Mouse (Mus musculus) erythroblast, adult 5-6 weeks (primary cell): ENCODE measurements around the gene Snx10. TPM values are rescaled to one million over a fixed set of nuclear protein-coding genes. Genes with fewer than 3 reads are reported as not detected.

Experiments
- ATAC-seq: replicated peaks from 2 replicates; pipeline ENCODE4 v1.8.0; 2016; ENCODE audit warnings: moderate number of reproducible peaks, mild to moderate bottlenecking, moderate TSS enrichment, inconsistent platforms; ENCODE audit not compliant: poor library complexity, low FRiP score, severe bottlenecking
- total RNA-seq, 2 experiments: library from RNA; stranded (forward) in 1 of 2; stranded (reverse) in 1 of 2; fragments of 150-400 nt in 1 of 2; fragments of 200-764, 138-1000 nt in 1 of 2; gene quantifications; 2 replicates each; pipeline versions ENCODE4 v1.2.3 to v1.2.4; 2015 to 2017; ENCODE audit warnings: low replicate concordance in 2 of 2

The Snx10 gene
- total RNA-seq, 2 experiments from 2014 or later: 15.3 to 21.7 TPM

DNA sequence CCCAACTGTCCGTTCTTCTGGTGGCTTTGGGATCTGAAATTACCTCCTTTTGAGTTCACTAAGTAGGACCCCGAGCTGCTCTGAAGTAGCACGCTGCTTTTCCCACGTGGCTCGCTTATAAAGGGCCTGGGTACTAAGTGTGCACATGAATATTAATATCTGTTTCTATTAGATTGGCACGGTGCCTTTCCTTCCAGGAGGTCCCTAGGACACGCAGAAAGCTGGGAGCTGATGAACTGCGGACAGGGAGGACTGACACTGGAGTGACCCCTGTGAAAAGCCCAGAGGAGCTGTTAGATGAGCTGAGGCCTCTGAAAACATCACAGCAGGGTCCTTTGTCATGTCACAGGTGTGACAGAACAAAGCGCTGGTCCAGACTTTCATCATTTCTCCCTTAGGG lies 57.7 kb downstream of the Snx10 start:
- no peak for ATAC-seq

DNA sequence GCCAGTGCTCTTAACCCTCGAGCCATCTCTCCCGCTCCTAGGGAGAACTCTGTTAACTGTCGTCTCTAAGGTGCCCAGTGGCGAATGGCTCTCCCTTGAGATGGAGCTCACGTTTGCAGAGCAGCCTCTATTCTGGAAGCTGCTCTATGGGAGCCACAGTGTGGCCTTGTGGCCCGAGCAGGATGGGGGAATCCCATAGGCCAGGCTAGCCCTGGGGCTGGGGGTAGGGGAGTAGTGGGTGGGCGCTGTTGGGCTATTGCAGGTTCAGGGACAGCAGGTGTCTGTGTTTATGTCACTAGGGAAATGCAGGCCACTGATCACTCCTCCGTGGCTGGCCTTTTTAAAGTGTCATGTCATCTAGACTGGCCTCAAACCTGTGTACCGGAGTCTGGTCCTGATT lies 58.4 kb downstream of the Snx10 start:
- no peak for ATAC-seq

DNA sequence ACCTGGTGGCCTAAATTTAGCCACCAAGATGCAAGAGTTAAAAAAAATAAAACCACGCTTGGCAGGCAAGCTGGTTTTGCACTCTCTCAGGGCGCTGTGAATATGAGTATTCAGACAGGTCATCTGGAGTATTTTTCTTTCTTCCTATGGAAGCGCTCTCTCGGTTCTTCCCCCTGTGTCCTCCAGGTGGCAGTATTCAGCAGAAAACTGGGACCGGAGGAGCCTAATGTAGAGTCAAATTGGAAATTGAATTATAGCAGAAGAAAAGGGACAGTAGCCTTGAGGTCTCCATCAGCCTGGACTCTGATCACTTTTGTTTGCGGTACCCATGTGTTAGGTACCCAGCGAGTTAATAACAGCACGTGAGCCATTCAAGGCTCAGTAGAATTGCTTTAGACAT lies 62.3 kb downstream of the Snx10 start:
- no peak; the same call in 1 of the 2 replicates for ATAC-seq

DNA sequence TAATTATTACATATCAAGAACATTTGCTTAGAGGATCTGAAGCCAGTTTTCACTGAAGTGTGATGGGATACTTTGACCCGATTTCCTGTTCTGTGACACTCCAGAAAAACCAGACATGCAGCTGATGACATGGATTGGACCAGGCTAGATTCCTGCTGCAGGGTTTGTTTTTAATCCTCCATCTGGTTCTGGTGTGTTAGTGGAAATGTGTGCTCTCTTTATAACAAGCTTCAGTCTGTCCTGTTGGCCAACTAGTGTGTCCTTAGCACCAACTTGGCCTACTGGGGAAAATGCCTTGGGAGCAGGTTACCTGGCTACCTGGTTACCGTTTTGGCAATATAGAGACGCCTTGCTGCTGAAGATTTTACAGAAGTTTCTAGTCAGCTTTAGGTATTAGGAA lies 63.6 kb downstream of the Snx10 start:
- no peak for ATAC-seq

DNA sequence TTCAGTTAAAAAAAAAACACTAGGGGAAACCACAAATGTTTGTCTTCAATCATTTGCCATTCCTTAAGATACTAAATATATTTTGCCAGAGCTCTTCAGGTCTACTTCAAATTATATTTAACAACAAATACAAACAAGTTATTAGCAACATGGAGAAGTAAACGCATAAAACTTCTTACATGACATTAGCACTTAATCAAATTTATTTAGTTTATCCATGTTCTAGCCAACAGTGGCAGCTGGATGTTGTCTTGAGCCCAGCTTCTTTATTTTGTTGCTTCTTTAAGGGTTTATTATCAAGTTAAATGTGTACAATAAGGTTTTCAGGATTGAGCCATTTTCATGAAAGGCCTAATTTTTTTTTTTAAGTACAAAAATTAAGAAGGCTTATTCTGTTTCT lies 67.6 kb downstream of the Snx10 start:
- ATAC-seq: no peak

DNA sequence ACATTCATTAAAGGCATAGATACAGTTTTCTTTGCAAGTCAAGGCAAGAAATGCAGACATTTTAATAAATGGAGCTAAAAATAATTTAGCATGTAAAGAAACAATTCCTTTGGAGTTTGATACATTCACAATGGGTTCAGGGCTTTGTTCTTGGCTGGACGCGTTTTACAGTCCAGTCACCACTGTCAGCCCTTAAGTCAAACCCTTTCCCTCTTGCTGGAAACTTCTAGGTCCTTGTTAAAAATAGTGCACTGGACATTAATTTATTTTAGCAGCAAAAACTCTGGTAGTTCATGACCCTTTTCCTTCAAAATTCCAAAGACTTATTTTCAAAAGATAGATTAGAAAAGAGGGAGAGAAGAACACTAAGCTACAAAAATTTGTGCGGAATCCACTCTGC lies 68.1 kb downstream of the Snx10 start:
- no peak for ATAC-seq

DNA sequence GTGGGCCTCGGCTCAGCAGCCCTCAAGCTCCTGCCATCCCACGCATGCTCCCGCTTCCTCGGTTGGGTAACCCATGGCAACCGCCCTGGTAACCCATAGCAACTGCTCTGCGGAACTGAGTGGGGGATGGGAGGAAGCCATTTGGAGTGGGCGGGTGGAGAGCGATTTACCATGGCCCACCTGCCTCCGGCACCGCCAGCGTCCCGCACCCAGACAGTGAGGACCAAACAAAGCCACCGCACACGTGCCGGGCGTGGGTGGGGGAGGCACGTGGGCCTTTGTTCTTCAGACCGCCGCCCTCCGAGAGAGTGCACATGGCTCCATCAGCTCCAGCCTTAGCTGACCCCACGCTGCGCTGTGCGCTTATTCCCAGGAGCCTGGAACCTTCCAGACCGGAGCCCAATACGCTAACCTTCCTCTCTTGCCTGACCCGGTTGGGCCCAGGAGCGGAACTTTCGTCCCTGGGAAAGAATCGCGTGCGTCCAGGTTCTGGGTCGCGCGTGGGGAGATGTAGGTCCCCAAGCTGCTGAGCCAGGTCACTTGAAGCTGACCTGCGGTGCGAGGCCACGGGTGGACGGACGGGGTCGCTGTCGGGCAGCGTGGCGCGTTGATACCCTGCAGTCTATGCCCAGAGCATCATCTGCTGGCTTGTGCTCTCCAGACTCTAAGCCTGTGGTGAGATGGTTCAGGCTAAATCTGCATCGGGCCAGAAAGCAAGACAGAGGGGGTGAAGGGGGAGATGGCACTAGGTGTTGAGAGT lies 68.8 kb downstream of the Snx10 start:
- no peak; the same call in 1 of the 2 replicates for ATAC-seq

DNA sequence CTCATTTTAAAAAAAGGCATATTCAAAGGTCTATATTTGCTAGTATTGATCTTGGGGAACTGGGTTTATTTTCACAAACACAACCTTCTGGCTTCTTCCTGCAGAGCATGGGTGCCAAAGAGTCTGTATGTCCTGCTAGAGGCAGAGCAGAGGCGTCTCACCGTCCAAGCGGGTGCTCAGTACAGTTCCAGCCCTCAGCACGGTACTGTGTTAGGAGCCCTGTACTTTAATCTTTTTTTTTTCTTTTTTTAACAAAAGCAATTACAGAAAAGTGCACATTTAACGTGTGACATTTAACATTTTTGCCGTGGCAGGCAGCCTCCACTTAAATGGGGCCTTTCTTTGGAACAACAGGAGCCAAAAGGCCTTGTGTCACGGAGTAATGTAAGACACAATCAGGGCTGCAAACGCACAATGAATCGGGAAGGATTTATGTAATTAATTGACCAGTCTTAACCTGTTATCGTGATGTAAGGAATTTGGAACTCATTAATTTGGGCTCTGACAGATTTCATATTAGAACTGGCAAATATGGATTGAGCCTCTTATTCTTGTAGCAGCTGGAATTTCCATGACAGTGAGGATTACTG lies 69.8 kb downstream of the Snx10 start:
- ATAC-seq: no peak

DNA sequence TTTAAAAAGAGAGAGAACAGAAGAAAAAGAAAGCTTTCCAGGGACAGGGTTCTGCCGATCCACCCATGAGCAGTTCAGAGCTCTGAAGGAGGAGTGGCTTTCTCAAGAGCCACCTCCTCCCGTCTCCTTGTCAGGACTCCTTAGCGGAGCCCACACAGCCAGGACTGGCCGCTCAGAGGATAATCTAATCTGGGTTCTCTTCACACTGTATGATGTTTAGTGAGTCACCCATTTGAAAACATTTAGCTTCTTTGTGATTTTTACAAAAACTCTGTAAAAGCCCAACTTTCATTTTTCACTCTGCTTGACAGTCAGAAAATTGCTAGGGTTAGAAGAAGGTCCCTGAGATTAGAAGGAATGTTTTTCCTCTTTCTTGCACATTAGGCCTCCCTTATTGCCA lies 70.8 kb downstream of the Snx10 start:
- no peak for ATAC-seq

DNA sequence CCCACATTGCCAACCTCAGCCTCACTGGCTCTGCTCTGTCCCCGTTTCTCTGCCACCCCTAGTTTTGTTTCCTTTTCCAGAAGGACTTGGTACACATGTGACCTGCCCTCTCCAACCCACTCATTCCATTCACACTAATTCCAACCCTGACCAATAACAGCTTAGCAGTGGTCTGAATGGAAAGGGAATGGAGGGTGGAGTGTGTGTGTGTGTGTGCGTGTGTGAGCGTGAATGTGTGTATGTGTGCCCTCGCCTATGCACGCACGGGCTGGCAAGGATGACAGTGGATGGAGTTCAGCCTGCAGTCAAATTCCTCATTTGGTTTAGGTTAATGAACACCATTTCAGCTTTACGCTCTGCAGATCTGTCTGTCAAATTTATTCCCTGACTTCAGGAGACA lies 74.4 kb downstream of the Snx10 start:
- no peak for ATAC-seq

DNA sequence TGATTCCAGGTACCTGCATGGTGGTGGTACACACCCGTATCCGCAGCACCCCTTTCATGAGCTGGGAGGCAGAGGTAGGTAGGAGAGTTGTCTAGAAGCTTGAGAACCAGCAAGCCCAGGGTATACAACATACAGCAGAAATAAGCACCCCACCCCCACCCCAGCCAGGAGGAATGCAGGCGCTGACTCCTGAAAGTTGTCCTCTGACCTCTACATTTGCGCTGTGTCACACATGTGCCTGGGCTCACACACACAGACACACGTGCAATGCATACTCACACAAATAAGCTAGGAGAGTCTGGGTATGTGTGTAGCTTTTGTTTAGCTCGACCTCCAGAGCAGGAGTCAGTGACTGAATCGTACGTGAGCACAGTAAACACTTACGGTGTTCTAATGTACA lies 76.7 kb downstream of the Snx10 start:
- ATAC-seq: no peak

DNA sequence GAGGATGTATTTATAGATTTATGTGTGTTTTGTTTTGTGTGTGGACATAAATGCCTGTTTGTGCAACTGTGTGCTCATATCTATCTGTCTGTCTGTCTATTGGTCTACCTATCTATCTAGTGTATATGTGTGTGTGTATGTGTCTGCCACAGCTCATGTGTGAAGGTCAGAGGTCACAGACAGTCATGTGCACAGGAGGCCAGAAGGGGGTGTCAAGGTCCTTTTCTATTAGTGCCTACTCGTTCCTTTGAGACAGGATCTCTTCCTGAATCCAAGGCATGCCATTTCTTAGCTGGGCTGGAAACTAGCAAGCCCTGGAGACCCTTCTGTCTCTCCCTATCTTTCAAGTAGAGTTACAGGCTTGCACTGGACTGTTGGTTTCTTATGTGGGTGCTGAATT lies 78.6 kb downstream of the Snx10 start:
- ATAC-seq: no peak

DNA sequence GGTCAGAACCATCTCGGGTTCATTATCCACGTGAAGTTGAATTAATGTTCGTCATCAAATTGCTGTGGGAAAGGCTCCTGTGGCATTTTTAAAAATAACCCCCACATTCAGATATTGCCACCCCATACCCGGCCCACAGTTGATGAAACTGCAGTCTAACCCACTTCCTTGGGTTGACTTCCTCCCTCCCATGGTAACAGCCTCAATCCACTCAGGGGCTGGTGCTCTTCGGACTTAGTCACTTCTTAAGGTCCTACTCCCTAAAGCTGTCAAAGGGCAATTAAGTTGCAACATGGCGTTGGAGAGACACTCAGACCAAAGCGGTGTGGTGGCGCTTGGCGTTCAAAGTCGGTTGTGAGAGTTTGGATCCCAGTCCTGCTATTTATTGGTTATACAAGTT lies 80.0 kb downstream of the Snx10 start:
- ATAC-seq: no peak

DNA sequence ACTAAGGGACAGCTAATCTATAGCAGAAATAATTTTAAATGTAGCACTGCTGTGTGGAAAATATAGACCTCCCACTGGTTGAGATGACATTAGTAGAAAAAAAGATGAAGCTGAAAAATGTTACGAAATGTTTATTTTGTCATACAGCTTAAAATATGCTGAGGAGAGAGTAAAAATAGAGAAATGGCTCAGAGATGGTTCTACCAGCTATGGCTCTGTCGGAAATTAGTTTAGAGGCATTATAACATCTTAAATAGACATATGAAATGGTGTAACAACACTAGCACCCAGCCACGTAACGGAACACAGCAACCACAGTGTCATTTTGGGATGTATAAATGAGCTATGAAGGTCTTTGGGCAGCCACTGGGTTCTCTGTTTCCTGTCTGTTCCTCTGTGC lies 82.5 kb downstream of the Snx10 start:
- no peak for ATAC-seq

DNA sequence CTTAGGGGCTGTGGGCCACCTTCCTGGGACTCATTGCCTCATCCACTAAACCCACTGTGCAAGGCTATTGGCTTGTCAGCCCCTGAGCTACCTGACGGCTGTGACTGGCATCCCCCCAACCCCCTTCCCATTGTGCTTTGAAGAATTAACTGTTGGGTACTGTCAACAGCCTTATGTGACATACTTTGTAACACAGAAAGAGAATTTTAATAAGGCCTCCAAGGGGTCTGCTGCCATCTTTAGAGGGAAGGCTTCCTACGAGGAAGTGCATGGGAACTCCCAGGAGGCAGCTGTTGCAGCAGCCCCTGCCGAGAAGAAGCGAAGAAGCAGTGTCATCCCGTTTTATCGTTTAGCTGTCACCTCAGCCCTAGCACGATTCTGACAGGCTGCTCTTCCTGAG lies 83.1 kb downstream of the Snx10 start:
- no peak for ATAC-seq

DNA sequence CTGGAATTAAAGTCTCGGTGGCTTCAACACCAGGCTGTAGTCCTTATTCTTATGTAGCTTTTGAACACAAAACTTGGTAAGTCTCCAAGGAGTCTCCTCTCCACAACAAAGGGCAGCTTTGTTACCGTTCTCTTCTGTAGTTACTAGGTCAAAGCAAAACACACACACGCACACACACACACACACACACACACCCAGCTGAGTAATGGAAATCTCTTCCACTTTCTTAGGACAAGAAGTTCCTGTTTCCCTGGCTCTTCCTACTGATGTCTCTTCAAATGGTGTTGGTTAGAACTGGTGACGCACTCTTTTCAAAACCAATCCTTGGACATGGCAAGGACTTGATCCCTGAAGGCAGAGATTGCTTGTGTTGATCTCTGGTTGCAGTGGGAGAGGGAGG lies 87.9 kb downstream of the Snx10 start:
- ATAC-seq: no peak

DNA sequence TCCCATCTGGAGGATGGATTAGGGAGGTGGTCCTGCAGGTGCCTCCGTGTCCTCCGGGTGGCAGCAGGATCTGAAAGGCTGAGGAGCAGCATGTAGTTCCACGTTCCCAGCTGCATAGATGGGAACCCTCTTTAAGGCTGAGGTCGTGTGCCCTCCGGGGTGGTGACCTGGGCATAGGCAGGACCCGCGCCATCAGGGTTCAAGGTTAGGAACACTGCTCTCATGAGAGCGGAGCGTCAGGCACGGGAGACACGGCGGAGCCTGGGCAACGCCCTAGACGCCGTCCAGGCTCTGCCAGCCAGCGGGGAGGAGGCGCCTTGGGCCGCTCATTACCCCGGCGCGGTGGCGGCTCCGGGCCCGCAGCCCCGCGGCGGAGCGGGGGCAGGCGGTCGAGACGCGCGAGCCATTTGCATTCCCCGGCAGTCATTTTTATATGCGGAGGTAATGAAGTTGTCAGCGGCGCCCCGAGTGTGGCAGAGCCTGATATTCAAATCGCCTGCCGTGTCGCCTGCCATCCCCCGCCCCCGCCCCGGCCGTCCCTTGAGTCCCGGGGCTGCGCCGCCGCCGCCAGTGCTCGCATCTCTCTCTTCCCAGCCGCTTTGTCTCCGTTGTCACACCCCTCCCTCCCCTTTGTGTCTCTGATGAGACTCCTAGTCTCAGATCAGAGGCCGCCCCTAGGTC lies 88.8 kb downstream of the Snx10 start:
- ATAC-seq: no peak

DNA sequence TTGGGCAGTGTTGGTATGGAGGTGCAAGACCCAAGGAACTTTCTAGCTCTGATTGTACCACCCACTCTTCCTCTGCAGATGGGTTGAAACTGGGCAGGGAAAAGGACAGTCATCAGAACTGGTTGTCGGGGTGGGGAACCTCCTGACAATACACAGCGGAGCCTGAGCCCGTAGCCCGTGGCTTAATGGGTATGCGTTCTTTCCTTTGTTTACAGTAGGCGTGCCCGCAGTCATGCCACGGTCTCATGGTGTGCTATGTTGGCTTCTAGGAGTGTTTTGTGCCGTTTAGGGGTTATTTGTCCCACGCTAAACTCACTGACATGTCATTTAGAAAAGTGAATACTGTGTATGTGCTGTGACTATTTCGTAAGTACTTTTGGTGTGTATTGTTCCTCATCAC lies 90.0 kb downstream of the Snx10 start:
- ATAC-seq: no peak

DNA sequence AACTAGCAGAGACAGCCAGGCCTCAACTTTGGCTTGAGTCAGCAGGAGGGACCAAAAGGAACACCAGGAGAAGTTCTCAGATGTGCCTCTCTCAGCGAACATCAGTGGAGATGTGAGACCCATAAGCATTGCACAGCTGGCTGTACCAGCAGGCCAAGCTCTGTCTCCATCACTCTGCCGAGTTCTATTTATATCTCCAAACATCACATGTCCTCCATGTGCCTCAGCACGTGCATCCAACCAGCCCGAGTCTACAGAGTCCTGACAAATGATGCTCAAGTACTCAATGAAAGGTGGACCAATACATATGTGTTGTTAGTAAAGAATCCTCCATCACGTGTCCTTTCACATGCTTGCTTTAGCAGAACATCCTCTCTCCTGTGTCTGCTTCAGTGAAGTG lies 103.1 kb downstream of the Snx10 start:
- no peak for ATAC-seq

DNA sequence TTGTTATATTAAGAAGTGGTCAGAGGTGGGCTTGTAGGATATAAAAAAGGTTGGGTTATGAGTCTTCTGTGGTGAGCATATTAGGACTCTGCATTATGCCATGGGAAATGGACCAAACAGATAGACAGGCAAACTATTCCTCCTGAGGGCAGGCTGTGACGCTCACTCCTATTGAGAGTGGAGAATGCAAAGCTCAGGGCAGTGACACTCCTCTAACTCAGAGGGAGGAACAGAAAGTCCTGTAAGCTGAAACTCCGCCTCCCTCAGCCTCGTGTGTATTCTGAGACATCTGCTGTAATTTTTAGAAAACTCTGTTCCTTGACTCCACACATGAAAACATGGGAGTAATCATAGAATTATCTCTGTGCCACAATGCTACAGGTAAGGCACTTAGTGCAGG lies 106.0 kb downstream of the Snx10 start:
- no peak for ATAC-seq

DNA sequence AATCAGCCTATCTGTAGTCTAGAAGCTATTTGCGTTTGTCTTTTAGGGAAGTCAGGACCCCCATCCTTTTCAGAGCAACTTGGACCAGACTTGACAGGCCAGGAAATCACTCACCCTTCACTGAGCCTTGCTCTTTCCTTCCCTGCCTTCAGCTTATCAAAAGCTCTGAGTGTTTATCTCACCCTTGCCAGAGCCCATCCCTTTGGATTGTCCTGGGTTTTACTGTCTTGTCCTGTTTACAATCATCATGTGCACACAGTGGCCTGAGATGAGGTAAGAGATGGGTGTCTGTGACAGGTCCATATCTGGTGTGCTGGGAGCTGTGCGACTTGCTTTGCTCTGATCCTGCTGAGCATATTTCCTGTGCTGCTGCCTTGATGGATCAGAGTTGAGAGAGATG lies 106.5 kb downstream of the Snx10 start:
- no peak for ATAC-seq
